ENCODE assay signal across 8 mouse cellular contexts in the genomic region with DNA sequence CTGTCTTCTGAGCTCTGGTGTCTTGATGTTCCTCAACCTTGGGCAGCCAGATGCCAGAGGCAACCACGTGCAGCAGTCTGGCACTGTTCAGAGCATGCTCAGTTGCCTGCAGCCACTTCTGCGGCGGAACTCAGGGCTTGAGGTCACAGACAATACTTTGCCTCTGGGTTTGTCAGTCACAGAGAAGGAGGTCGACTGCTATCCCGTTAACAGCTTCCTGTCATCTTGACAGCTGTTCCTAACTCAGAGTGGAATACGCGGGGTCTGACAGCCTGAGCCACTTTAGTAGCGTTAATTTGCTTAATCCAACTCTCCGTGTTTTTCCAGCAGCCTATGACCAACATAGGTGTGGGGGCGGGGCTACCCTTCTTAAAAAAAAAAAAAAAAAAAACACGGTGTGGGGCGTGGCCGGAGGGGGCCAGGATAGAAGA. TPM values are rescaled to one million over a fixed set of nuclear protein-coding genes. Genes with fewer than 3 reads are reported as not detected.
DNase-seq lines count a peak whose midpoint lies in the region; ATAC-seq and TF ChIP-seq lines count a peak whose summit lies in the region.

No protein-coding gene starts in this region.

- H3K36me3 ChIP-seq in hindbrain, embryonic 16.5 days (ENCODE audit: control insufficient read depth, insufficient read depth, low read length) = no peaks in the 10 kb centered on the region

- H3K4me2 ChIP-seq in hindbrain, embryonic 16.5 days (ENCODE audit: low read length) = peak overlapping the region; percentile 96

- DNase-seq in adrenal gland, adult 18-20 months (ENCODE audit: low spot score in 2 of 2) = peak; percentile 55 to 67
- DNase-seq in cerebellum, postnatal 4 days (ENCODE audit: low spot score in 2 of 2) = peak; percentile 29 to 66
- DNase-seq in gastrocnemius, adult 2 months = peak; percentile 86
- peak; percentile 78 for DNase-seq in left cerebral cortex, adult 11 months (ENCODE audit: low spot score)
- DNase-seq in lung, postnatal 25 days (ENCODE audit: low spot score) = peak; percentile 74
- DNase-seq in retina, embryonic 14.5 days (ENCODE audit: low spot score) = peak; percentile 86

- peak overlapping the region; percentile 97 for H3K4me3 ChIP-seq in gastrocnemius, adult 2 months
- H3K4me3 ChIP-seq in hindbrain, embryonic 16.5 days (ENCODE audit: low read length) = peak overlapping the region; percentile 73

- H3K27ac ChIP-seq in gastrocnemius, adult 2 months = peak overlapping the region; percentile 90
- H3K27ac ChIP-seq in hindbrain, embryonic 16.5 days (ENCODE audit: low read depth, low read length) = peak overlapping the region; percentile 48

- under 1% methylated on average over 13 of the region's 13 CpGs for WGBS in hindbrain, embryonic 16.5 days

- no peak for TF ChIP-seq CTCF in gastrocnemius, adult 2 months (IDR thresholded peaks at IDR 0.05)

- peak overlapping the region; percentile 49 for H3K9ac ChIP-seq in hindbrain, embryonic 16.5 days (ENCODE audit: low read depth, low read length)

- H3K27me3 ChIP-seq in hindbrain, embryonic 16.5 days (replicated peaks; ENCODE audit: control insufficient read depth, insufficient read depth, low read length) = no peaks in the 10 kb centered on the region; the same call in 1 of the 2 replicates

- no peaks in the 10 kb centered on the region for H3K9me3 ChIP-seq in hindbrain, embryonic 16.5 days (ENCODE audit: control insufficient read depth, low read length)

- intact Hi-C loops in gastrocnemius, adult 2 months (cut with DNase I) = loop anchor here (5.0 to 10.0 kb wide), 3 partner anchors 236 to 853 kb away; partner anchors contain the start of genes Cbr4 and Clcn3

- H3K4me1 ChIP-seq in hindbrain, embryonic 16.5 days (ENCODE audit: control insufficient read depth, insufficient read depth, low read depth, low read length) = peaks cover 3% of the 10 kb centered on the region

- peak; percentile 62 for ATAC-seq in hindbrain, embryonic 16.5 days
- ATAC-seq in erythroblast, adult 5-6 weeks (replicated peaks; ENCODE audit: low FRiP score, poor library complexity, severe bottlenecking) = no peak

RNA-seq across cellular contexts. Expression of gene Mfap3l, which starts 1.1 kb away (rescaled TPM):
- total RNA-seq in adrenal gland, adult 18-20 months (2021) = 1 to 10 TPM; 2.5 to 2.8 TPM
- 1 to 10 TPM; 4.1 to 4.6 TPM for total RNA-seq in gastrocnemius, adult 2 months (2021)
- 5.3 and 5.8 TPM in 2 replicates for polyA plus RNA-seq in hindbrain, embryonic 16.5 days (2015; fragmentation: Nextera tagmentation; extraction: Ambion mirVana)
- total RNA-seq in erythroblast, adult 5-6 weeks (2015; ENCODE audit: low replicate concordance) = not detected in 2 replicates
- 0.34 TPM in 1 of 2 replicates, not detected in the other for total RNA-seq in erythroblast, adult 5-6 weeks (2017; ENCODE audit: low replicate concordance)
